Comparison of ENCODE assay signal across 8 mouse cellular contexts in the genomic region with DNA sequence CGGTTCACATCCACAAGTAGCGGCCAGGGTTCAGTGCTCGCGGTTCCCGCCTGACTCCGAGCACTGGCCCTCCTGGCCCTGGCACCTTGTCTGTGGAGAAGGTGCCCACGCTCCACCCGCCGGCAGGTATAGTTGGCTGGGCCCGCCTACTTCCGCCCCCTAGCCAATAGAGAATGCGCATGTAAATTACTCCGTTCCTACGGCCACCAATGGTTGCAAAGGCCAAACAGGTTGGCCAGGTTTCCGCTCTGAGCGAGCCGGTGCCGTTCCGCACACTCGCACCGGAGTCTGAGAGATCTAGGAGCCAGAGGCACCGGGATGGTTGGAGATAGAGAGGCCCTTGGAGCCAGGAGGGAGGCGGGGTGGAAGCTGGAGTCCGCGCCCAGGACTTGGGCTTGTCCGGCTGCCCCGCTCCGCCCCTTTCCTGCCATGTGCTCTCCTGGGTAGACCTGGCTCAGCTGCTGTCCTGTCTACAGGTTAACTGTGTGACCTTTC. TPM values are rescaled to one million over a fixed set of nuclear protein-coding genes. Genes with fewer than 3 reads are reported as not detected.
DNase-seq lines count a peak whose midpoint lies in the region; ATAC-seq and TF ChIP-seq lines count a peak whose summit lies in the region.

No protein-coding gene starts in this region.

- H3K27me3 ChIP-seq in limb, embryonic 14.5 days (ENCODE audit: control insufficient read depth, insufficient read depth, low read length), result no peaks in the 10 kb centered on the region
- peaks cover 15% of the 10 kb centered on the region for H3K27me3 ChIP-seq in midbrain, embryonic 12.5 days

- H3K9me3 ChIP-seq in limb, embryonic 14.5 days (ENCODE audit: control insufficient read depth, low read length), result no peaks in the 10 kb centered on the region
- H3K9me3 ChIP-seq in midbrain, embryonic 12.5 days, result no peaks in the 10 kb centered on the region

- peak; percentile 75 for DNase-seq in brain, embryonic 14.5 days (ENCODE audit: low read depth)
- DNase-seq in embryo, embryonic 10.5 days (ENCODE audit: low spot score), result peak; percentile 79
- DNase-seq in kidney, adult 8-10 months, result peak; percentile 96 to 97
- DNase-seq in limb, embryonic 14.5 days (ENCODE audit: low spot score), result peak; percentile 53
- peak; percentile 61 to 63 for DNase-seq in right cerebral cortex, postnatal 36 days (ENCODE audit: low spot score in 2 of 2)
- DNase-seq in MN1 (ENCODE audit: low spot score), result no peak

- ATAC-seq in granulocyte monocyte progenitor cell, adult 5-6 weeks (replicated peaks; ENCODE audit: poor library complexity, severe bottlenecking), result peak; percentile 50
- ATAC-seq in limb, embryonic 14.5 days (ENCODE audit: low FRiP score, low read depth), result peak; percentile 37; the same call in 1 of the 2 replicates
- 0 out of 2 replicates have a peak, but pooled peaks have one; percentile 38 for ATAC-seq in midbrain, embryonic 12.5 days (ENCODE audit: low FRiP score, low read depth)

- H3K4me3 ChIP-seq in limb, embryonic 14.5 days (replicated peaks; ENCODE audit: low read length), result peak overlapping the region; percentile 40
- H3K4me3 ChIP-seq in midbrain, embryonic 12.5 days, result peak overlapping the region; percentile 48

- 2% methylated on average over 27 of the region's 28 CpGs for WGBS in limb, embryonic 14.5 days
- WGBS in midbrain, embryonic 12.5 days, result 3% methylated on average over 28 of the region's 28 CpGs

- TF ChIP-seq POLR2A in brain, embryonic 14.5 days (IDR thresholded peaks at IDR 0.05; ENCODE audit: borderline replicate concordance, extremely low read depth, insufficient read depth, insufficient read length, poor library complexity, severe bottlenecking), result no peak
- no peak for TF ChIP-seq POLR2A in limb, embryonic 14.5 days (IDR thresholded peaks at IDR 0.05; ENCODE audit: borderline replicate concordance, extremely low read depth, insufficient read depth, insufficient read length)

- H3K9ac ChIP-seq in limb, embryonic 14.5 days (ENCODE audit: low read depth, low read length, severe bottlenecking), result peak overlapping the region; percentile 45
- peak overlapping the region; percentile 25; the same call in 1 of the 2 replicates for H3K9ac ChIP-seq in midbrain, embryonic 12.5 days (replicated peaks)

- peak overlapping the region; percentile 75 for H3K4me2 ChIP-seq in limb, embryonic 14.5 days (replicated peaks; ENCODE audit: low read depth, low read length, severe bottlenecking)
- H3K4me2 ChIP-seq in midbrain, embryonic 12.5 days (replicated peaks), result peak overlapping the region; percentile 73

- H3K36me3 ChIP-seq in limb, embryonic 14.5 days (ENCODE audit: control insufficient read depth, insufficient read depth, low read length), result no peaks in the 10 kb centered on the region
- H3K36me3 ChIP-seq in midbrain, embryonic 12.5 days, result no peaks in the 10 kb centered on the region

- no peak overlapping the region for H3K27ac ChIP-seq in limb, embryonic 14.5 days (replicated peaks; ENCODE audit: low read depth, low read length)
- H3K27ac ChIP-seq in midbrain, embryonic 12.5 days (replicated peaks), result no peak overlapping the region

- H3K4me1 ChIP-seq in limb, embryonic 14.5 days (ENCODE audit: control insufficient read depth, insufficient read depth, low read length), result 0 out of 2 replicates have a peak, but pooled peaks cover 3% of the 10 kb centered on the region
- H3K4me1 ChIP-seq in midbrain, embryonic 12.5 days, result 0 out of 2 replicates have a peak, but pooled peaks cover 6% of the 10 kb centered on the region

- no peak for TF ChIP-seq CTCF in brain, embryonic 14.5 days (IDR thresholded peaks at IDR 0.05; ENCODE audit: borderline replicate concordance, extremely low read depth, insufficient read depth, insufficient read length)

RNA-seq across cellular contexts. Expression of gene Myh9, which starts 15.7 kb away (rescaled TPM):
- polyA plus RNA-seq in brain, embryonic 14.5 days (2012; rRNA removed), result 12.1 and 29.9 TPM in 2 replicates
- 199 and 315 TPM in 2 replicates for total RNA-seq in granulocyte monocyte progenitor cell, adult 5-6 weeks (2014; fragmentation: Nextera tagmentation)
- total RNA-seq in granulocyte monocyte progenitor cell, adult 5-6 weeks (2017), result 285 and 305 TPM in 2 replicates
- polyA plus RNA-seq in limb, embryonic 14.5 days (2012; rRNA removed), result 38.7 and 46.7 TPM in 2 replicates
- polyA plus RNA-seq in limb, embryonic 14.5 days (2014; fragmentation: Nextera tagmentation; extraction: Ambion mirVana), result 53.2 and 54.6 TPM in 2 replicates
- polyA plus RNA-seq in midbrain, embryonic 12.5 days (2016; fragmentation: Nextera tagmentation; extraction: Ambion mirVana), result 24.9 and 29.1 TPM in 2 replicates
